In genomic region chr16:31655531-31655930, GRCm38 (mm10) we compare ENCODE assay signal across 19 mouse cellular contexts. TPM values are rescaled to one million over a fixed set of nuclear protein-coding genes. Genes with fewer than 3 reads are reported as not detected.
A peak's percentile ranks its signal among the peaks of the same experiment; 100 is the strongest.
DNase-seq lines count a peak whose midpoint lies in the region; ATAC-seq and TF ChIP-seq lines count a peak whose summit lies in the region.
"Had no signal": no experiment of that assay in that cellular context is flagged by ENCODE, and none has a peak within 500 bp of the region (broad histone marks: within the 10 kb centered on the region; RNA-seq: fewer than 3 reads in every experiment).

No protein-coding gene starts in this region.

- no peak overlapping the region for H3K4me3 ChIP-seq in liver, adult 2 months (ENCODE audit: insufficient read depth, low read depth, low read length)
- H3K4me3 ChIP-seq in liver, embryonic 12.5 days: no peak overlapping the region
- H3K4me3 ChIP-seq: embryonic facial prominence, embryonic 10.5 days; forebrain, embryonic 13.5 days; heart, embryonic 13.5 days; hindbrain, embryonic 12.5 days had no signal

- DNase-seq in adrenal gland, adult (ENCODE audit: inconsistent age in 2 of 2, low spot score in 1 of 2): peak; percentile 49 to 85
- no peak for DNase-seq in adrenal gland, adult 18-20 months (ENCODE audit: low spot score in 2 of 2)
- peak; percentile 57 for DNase-seq in liver, adult 2 months (ENCODE audit: extremely low read depth, low read depth, low spot score)
- peak; percentile 64 for DNase-seq in adrenal gland, postnatal 10 days
- DNase-seq in thymus, postnatal 10 days (ENCODE audit: low spot score in 2 of 2): no peak
- no peak for DNase-seq in gastrocnemius, postnatal 4 days (ENCODE audit: low spot score in 2 of 2)
- DNase-seq: cerebellum, adult 18-20 months; cerebellum, postnatal 10 days; forebrain, postnatal 0 days; gastrocnemius, postnatal 14 days; heart, postnatal 36 days had no signal

- TF ChIP-seq POLR2A in liver, adult 2 months (IDR thresholded peaks at IDR 0.05; ENCODE audit: extremely low read depth, insufficient read depth, low read length): no peak

- no peaks in the 10 kb centered on the region for H3K79me2 ChIP-seq in liver, adult 2 months (ENCODE audit: control insufficient read depth, insufficient read depth, low read length)

- no peak overlapping the region for H3K9ac ChIP-seq in liver, adult 2 months (ENCODE audit: low read depth, low read length)
- no peak overlapping the region for H3K9ac ChIP-seq in liver, embryonic 12.5 days
- H3K9ac ChIP-seq: forebrain, embryonic 13.5 days; forebrain, postnatal 0 days; heart, embryonic 13.5 days; hindbrain, embryonic 12.5 days had no signal

- H3K4me1 ChIP-seq in liver, adult 2 months (ENCODE audit: control insufficient read depth, insufficient read depth, low read length): peaks cover 14% of the 10 kb centered on the region
- peaks cover 8% of the 10 kb centered on the region for H3K4me1 ChIP-seq in liver, embryonic 12.5 days

- H3K9me3 ChIP-seq in liver, embryonic 12.5 days (replicated peaks): no peaks in the 10 kb centered on the region
- H3K9me3 ChIP-seq: embryonic facial prominence, embryonic 10.5 days; forebrain, embryonic 13.5 days; heart, embryonic 13.5 days; hindbrain, embryonic 12.5 days had no signal

- H3K4me2 ChIP-seq in liver, embryonic 12.5 days: no peak overlapping the region
- H3K4me2 ChIP-seq: forebrain, embryonic 13.5 days; heart, embryonic 13.5 days; hindbrain, embryonic 12.5 days had no signal

- H3K27me3 ChIP-seq in liver, adult 2 months (ENCODE audit: control insufficient read depth, insufficient read depth, low read length): no peaks in the 10 kb centered on the region
- peaks cover 46% of the 10 kb centered on the region for H3K27me3 ChIP-seq in liver, embryonic 12.5 days (replicated peaks)
- H3K27me3 ChIP-seq: forebrain, embryonic 13.5 days; hindbrain, embryonic 12.5 days had no signal

- no peaks in the 10 kb centered on the region for H3K36me3 ChIP-seq in liver, adult 2 months (ENCODE audit: control insufficient read depth, insufficient read depth, low read length)
- H3K36me3 ChIP-seq in liver, embryonic 12.5 days: no peaks in the 10 kb centered on the region
- H3K36me3 ChIP-seq: embryonic facial prominence, embryonic 10.5 days; heart, embryonic 13.5 days; hindbrain, embryonic 12.5 days had no signal

- H3K27ac ChIP-seq in liver, adult 2 months (replicated peaks; ENCODE audit: insufficient read depth, low read depth, low read length): no peak overlapping the region
- no peak overlapping the region for H3K27ac ChIP-seq in liver, embryonic 12.5 days
- H3K27ac ChIP-seq: embryonic facial prominence, embryonic 10.5 days; forebrain, embryonic 13.5 days; heart, embryonic 13.5 days; hindbrain, embryonic 12.5 days had no signal

- WGBS in liver, adult 2 months: 27% methylated on average over 2 of the region's 2 CpGs
- 64% methylated on average over 2 of the region's 2 CpGs for WGBS in liver, embryonic 12.5 days (ENCODE audit: insufficient replicate concordance)

- no peak for ATAC-seq in liver, embryonic 12.5 days
- ATAC-seq: forebrain, embryonic 13.5 days; forebrain, postnatal 0 days; hindbrain, embryonic 16.5 days; inflammation-experienced regulatory T-cells, adult 6 months; intestine, postnatal 0 days had no signal

- TF ChIP-seq CTCF in liver, adult 2 months (IDR thresholded peaks at IDR 0.05; ENCODE audit: low read depth, low read length): no peak

RNA-seq across cellular contexts. Expression of gene Dlg1, which starts 7.7 kb away (rescaled TPM):
- total RNA-seq in adrenal gland, adult 18-20 months (2021): 100 to 1,000 TPM in 1 of 2 experiments, 10 to 100 TPM in 1; 80.1 to 117 TPM
- total RNA-seq in liver, adult 2 months (2014; rRNA removed): 42.7 and 52.4 TPM in 2 replicates
- 9.5 and 10.8 TPM in 2 replicates for polyA plus RNA-seq in liver, adult 2 months (2012; rRNA removed)
- 19.5 and 20.5 TPM in 2 replicates for polyA plus RNA-seq in liver, embryonic 12.5 days (2016; fragmentation: Nextera tagmentation; extraction: Ambion mirVana)
- total RNA-seq in adrenal gland, postnatal 10 days (2021): 10 to 100 TPM; 61.9 to 66.1 TPM
- 10 to 100 TPM; 44.2 to 48.5 TPM for total RNA-seq in gastrocnemius, postnatal 4 days (2021)

Comparison
In these comparisons a context has a peak if more than half of its experiments do, and no peak if none do; other contexts are left out.
1. DNase-seq: peak in adrenal gland, adult (2 of 2), liver, adult 2 months (single experiment) and adrenal gland, postnatal 10 days (single experiment); none in adrenal gland, adult 18-20 months (0 of 2), thymus, postnatal 10 days (0 of 2) and gastrocnemius, postnatal 4 days (0 of 2).